Mouse (Mus musculus) left cerebral cortex, adult 2 months (tissue): Measurements from ENCODE around the gene Sdk1. TPM values are rescaled to one million over a fixed set of nuclear protein-coding genes. Genes with fewer than 3 reads are reported as not detected.

Experiments used
- DNase-seq, 2 experiments: peaks; one replicate each; pipeline ENCODE4 v3.0.0; 2021 to 2022; ENCODE audit warnings: low spot score in 2 of 2, mixed read lengths in 1 of 2; ENCODE audit errors: extremely low spot score in 1 of 2
- H3K27ac ChIP-seq: fragments of 200-600 bp; 2 replicates; pipeline ENCODE4 v1.8.1; 2022
- H3K4me3 ChIP-seq: fragments of 200-600 bp; 2 replicates; pipeline ENCODE4 v1.8.1; 2022
- CTCF ChIP-seq: fragments of 200-600 bp; IDR thresholded peaks from 2 replicates; pipeline ENCODE4 v1.8.1; 2022; ENCODE audit warnings: antibody characterized with exemption, mild to moderate bottlenecking, moderate library complexity
- intact Hi-C: fragments of 180-260 bp; cut with DNase I; formaldehyde crosslinking; loops from one replicate; pipeline ENCODE4 v1.15.1; 2025
- total RNA-seq, 2 experiments: library from RNA; stranded (reverse); gene quantifications; 2 replicates each; pipeline ENCODE4 v1.2.3; 2021

The Sdk1 gene
- total RNA-seq, 2 experiments from 2014 or later: 9.4 to 9.9 TPM

- no peak for DNase-seq
- Histone ChIP-seq H3K27ac (no peak overlapping the region), H3K4me3 (no peak overlapping the region)
- intact Hi-C loops: no loop called here
- TF ChIP-seq CTCF: no peak
Observed at GRCm38 (mm10) chr5:141524801-141525715, 283.8 kb downstream of the Sdk1 start.

DNA sequence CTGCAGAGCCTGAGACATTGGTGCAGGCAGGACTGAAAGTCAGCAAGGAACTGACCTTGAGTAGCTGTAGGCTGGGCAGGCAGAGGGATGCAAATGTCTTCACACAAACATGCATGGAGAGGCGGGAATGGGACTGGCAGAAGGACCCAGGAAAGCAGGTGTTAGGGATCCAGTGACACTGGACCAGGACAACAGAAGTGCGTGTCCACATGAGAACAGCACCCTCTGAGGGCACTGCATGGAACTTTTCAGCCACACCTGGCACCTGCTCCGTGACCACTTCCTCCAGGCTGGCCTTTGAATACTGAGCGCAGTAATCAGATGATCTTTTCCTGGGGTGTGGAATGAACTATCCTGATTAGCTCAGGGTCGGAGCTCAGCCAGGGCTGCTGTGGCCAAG lies 298.9 kb downstream of the Sdk1 start:
- TF ChIP-seq CTCF: no peak; the same call in 1 of the 2 replicates
- H3K27ac ChIP-seq: no peak overlapping the region
- H3K4me3 ChIP-seq: no peak overlapping the region
- intact Hi-C loops: no loop called here
- DNase-seq: no peak

- no peak overlapping the region for H3K27ac ChIP-seq
- intact Hi-C loops: no loop called here
- no peak for TF ChIP-seq CTCF
- H3K4me3 ChIP-seq: no peak overlapping the region
- DNase-seq: no peak
Observed at GRCm38 (mm10) chr5:141542890-141543666, 301.8 kb downstream of the Sdk1 start.

DNA sequence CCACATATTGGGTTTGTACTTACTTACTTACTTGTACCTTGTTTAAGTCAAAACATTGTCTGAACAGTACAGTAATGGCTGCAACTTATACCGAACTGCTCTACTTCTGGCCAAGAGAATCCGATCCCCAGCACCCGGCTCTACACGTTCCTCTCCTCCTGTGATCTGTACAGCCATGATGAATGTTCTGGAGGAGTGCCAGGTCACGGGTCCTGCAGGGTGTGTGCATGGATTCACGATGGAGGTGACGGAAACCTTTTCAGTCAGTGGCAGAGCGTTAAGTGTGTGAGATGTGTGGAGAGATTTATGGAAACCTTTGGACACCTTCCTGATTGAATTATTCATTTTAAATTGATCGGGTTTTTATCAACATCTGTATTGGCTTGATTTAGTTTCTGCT lies 312.2 kb downstream of the Sdk1 start:
- H3K27ac ChIP-seq: no peak overlapping the region
- TF ChIP-seq CTCF: no peak
- no peak for DNase-seq
- no peak overlapping the region for H3K4me3 ChIP-seq
- intact Hi-C loops: no loop called here

DNA sequence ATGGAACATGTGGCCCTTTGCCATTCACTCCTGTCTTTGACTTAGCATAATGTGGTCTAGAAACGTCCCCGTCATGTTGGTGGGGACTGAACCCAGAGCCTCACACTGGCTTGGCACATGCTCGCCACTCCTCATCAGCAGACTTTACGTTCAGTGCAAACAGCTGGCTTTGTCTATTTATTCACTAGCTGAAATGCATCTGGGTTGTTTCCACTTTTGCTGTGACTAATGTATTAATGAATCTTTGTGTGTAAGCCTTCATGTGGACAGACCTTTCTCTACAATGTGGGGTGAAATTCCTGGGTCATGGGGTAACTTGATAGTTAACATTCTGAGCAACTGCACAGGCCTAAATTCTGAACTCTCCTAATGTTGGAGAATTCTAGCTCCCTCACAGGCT lies 317.4 kb downstream of the Sdk1 start:
- intact Hi-C loops: no loop called here
- no peak overlapping the region for H3K4me3 ChIP-seq
- no peak for DNase-seq
- TF ChIP-seq CTCF: no peak
- H3K27ac ChIP-seq: no peak overlapping the region

- TF ChIP-seq CTCF: no peak
- H3K4me3 ChIP-seq: no peak overlapping the region
- no peak overlapping the region for H3K27ac ChIP-seq
- DNase-seq: no peak
- intact Hi-C loops: loop anchor here (10.0 kb wide), 1 partner anchor 754 kb away; no protein-coding TSS in a partner anchor
Observed at GRCm38 (mm10) chr5:141560325-141560724, 319.0 kb downstream of the Sdk1 start.

DNA sequence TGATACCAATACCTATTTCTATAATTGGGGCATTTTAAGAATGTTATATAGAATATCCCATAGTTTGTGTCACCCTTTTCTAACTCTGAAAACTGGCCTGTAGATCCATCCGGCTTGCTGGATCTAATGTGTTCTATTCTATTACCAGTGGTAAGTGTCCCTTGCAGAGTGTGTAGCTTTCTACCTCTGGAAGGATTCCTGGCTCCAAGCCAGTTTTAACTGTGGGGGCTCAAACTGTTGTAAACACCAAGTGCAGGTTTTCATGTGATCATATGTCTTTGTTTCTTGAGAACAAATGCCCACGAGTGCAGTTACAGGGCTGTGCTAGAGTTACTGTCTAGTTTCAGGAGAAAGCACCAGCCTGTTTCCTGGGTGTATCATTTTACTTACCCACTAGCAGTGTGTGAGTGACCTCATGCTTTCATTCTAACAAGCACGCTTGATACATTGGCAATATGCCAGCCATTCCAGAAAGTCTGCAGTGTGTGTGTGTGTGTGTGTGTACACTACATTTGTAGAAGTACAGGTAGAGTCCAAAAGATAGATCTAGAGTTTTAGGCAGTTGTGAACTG lies 320.8 kb downstream of the Sdk1 start:
- no peak for TF ChIP-seq CTCF
- Histone ChIP-seq H3K27ac (no peak overlapping the region), H3K4me3 (no peak overlapping the region)
- no peak for DNase-seq
- intact Hi-C loops: loop anchor here (10.0 kb wide), 1 partner anchor 753 kb away; no protein-coding TSS in a partner anchor

DNA sequence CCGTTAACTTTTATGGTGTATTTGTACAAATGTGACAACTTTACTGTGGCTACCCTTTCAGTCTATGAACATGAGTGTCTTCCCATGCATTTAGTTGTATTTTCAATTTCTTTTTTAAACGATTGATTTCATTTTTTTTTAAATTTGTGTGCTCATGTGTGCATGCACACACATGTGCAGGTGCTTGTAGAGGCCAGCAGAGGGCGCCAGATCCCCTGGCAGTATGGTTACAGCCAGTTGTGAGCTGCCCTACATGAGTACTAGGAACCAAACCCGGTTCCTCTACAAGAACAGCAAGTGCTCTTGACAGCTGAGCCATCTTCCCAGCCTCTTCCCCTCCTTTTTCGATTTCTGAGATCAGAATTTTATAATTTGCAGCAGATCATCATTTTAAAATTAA lies 322.9 kb downstream of the Sdk1 start:
- intact Hi-C loops: loop anchor here (10.0 kb wide), 1 partner anchor 751 kb away; no protein-coding TSS in a partner anchor
- TF ChIP-seq CTCF: peak; percentile 13
- H3K27ac ChIP-seq: no peak overlapping the region

DNA sequence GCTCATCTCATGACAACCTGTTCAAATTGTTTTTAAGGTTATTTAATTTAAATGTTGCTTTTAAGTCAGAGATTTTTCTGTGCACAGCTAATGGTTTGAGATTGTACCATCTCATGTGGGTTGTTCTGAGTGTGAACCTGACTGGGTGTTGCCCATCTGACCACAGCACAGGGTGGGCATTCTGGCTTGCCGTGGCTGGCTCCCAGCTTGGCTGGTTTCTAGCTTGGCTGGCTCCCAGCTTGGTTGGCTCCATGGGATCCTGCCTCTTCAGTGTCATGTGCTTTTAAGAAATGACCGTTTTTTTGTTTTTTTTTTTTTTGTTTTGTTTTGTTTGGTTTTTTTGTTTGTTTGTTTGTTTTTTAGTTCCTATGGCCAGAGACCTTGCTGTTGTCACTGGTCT lies 326.8 kb downstream of the Sdk1 start:
- DNase-seq: no peak
- no peak for TF ChIP-seq CTCF
- intact Hi-C loops: loop anchor here (10.0 kb wide), 1 partner anchor 747 kb away; no protein-coding TSS in a partner anchor
- Histone ChIP-seq H3K27ac (no peak overlapping the region), H3K4me3 (no peak overlapping the region)

More for the DNA sequence above, 322.9 kb downstream of the Sdk1 start:
- H3K4me3 ChIP-seq: no peak overlapping the region
- no peak for DNase-seq

GRCm38 (mm10) chr5:141570442-141570841 lies 329.2 kb downstream of the Sdk1 start:
- intact Hi-C loops: no loop called here
- no peak for DNase-seq
- no peak for TF ChIP-seq CTCF
- H3K4me3 ChIP-seq: no peak overlapping the region
- H3K27ac ChIP-seq: no peak overlapping the region

DNA sequence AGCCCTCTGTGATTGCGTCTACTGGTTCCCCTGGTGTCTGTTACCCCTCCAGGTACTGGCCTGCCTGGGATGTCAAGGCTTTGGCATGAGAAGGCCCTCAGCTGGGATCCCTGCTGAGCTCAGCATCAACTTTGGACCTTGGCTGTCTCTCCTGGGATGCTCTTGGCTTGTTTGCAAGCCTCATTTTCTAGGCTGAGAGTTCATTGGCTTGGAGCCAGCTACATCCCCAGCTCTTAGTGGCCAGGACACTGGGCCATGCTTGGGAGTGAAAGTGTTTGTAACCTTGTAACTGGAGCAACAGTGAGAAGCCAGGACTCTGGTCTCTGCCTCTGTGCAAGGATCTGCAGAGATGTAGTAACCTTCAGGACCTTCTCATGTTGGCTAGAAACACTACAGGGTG lies 333.0 kb downstream of the Sdk1 start:
- DNase-seq: peak in 1 of 2 experiments; percentile 9
- intact Hi-C loops: no loop called here
- Histone ChIP-seq H3K27ac (no peak overlapping the region), H3K4me3 (no peak overlapping the region)
- no peak for TF ChIP-seq CTCF

DNA sequence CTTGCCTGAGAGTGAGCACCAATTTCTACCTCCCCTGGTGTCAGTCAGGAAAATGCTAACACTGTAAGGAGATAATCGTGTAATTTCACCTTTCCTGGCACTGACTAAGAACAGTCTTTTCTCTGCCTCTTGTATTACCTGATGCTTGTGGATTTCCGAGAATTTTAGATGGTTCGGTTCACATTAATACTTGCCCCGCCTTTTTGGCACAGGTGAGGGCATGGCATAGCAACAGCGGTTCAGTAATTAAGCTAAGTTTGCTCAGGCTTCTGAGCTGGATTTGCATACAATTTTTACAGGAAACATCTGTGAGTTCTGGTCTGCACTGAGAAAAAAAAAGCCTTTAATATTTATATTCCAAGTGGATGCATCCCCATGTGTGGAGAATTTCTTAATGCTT lies 350.0 kb downstream of the Sdk1 start:
- no peak overlapping the region for H3K4me3 ChIP-seq
- intact Hi-C loops: no loop called here

More for the DNA sequence above, 350.0 kb downstream of the Sdk1 start:
- no peak overlapping the region for H3K27ac ChIP-seq
- TF ChIP-seq CTCF: no peak
- DNase-seq: no peak
